Mouse (Mus musculus) E14TG2a.4 (cell line): ENCODE data around the gene Pfn4.

Source experiments
- CTCF ChIP-seq: conservative IDR thresholded peaks from 2 replicates; pipeline ENCODE4 v1.5.1; 2014; ENCODE audit warnings: low read length
- NANOG ChIP-seq: IDR thresholded peaks from 2 replicates; pipeline ENCODE4 v1.6.1; 2014; ENCODE audit warnings: borderline replicate concordance, low read length, mixed read lengths
- POU5F1 ChIP-seq: IDR thresholded peaks from 2 replicates; pipeline ENCODE4 v1.6.1; 2014; ENCODE audit warnings: low read length, borderline replicate concordance

GRCm38 (mm10) chr12:4813636-4814035 is 44.8 kb downstream of the Pfn4 start:
- no peak for TF ChIP-seq CTCF
- TF ChIP-seq NANOG: no peak
- no peak for TF ChIP-seq POU5F1
